ENCODE assay signal across 24 mouse cellular contexts in the genomic region with DNA sequence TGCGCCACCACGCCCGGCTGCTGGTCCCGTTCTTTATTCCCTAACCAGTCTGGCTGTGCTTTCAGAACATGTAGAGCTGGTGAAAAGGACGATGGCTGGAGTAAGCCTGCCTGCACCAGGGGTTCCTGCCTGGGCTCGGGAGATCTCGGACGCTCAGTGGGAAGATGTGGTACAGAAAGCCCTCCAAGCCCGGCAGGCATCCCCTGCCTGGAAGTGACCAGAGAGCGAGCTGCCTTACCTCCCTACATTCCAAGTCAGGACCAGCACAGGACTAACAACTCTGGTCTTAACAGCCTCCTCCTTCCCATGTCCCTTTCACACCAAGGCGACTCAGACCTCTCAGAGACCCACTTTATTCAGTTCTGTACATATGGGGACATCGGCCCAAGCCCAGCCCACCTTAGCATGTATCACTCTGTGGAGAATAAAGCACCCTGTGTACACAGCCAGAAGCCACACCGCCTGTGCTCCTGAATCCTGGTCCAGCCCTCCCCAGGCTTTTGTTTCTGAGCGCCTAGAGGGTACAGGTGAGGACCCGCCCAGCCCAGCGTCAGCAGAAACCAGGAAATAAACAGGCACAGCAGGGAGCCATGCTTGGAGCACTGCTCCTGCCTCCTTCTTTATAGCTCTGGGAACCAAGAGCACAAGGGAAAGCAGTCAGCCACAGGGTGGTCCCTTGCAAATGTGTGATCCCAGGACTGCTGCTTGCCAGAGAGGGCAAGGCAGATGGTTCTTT. TPM values are rescaled to one million over a fixed set of nuclear protein-coding genes. Genes with fewer than 3 reads are reported as not detected.
DNase-seq lines count a peak whose midpoint lies in the region; ATAC-seq and TF ChIP-seq lines count a peak whose summit lies in the region.
"Had no signal": no experiment of that assay in that cellular context is flagged by ENCODE, and none has a peak within 500 bp of the region (broad histone marks: within the 10 kb centered on the region; RNA-seq: fewer than 3 reads in every experiment).

No protein-coding gene starts in this region.

- peak; percentile 50 for DNase-seq in cerebellum, adult 9-10 months
- no peak for DNase-seq in cerebellum, postnatal 10 days
- DNase-seq in lung, postnatal 36 days, result peak; percentile 21
- no peak for DNase-seq in lung, postnatal 4 days
- peak; percentile 91 for DNase-seq in ES-E14 (ENCODE audit: low read depth, low spot score)
- no peak for DNase-seq in right cerebral cortex, adult 2 months (ENCODE audit: low spot score in 2 of 2)
- no peak for DNase-seq in right cerebral cortex, postnatal 36 days (ENCODE audit: low spot score in 2 of 2)
- DNase-seq: adrenal gland, postnatal 25 days; cerebellum, postnatal 36 days; gastrocnemius, adult 2 months; heart, postnatal 4 days; kidney, postnatal 4 days; layer of hippocampus, adult 9-11 months; right cerebral cortex, postnatal 14 days; spleen, adult 18-20 months had no signal

- no peaks in the 10 kb centered on the region for H3K27me3 ChIP-seq in stomach, embryonic 16.5 days (ENCODE audit: control insufficient read depth, insufficient read depth, low read length)
- H3K27me3 ChIP-seq: forebrain, embryonic 13.5 days; intestine, embryonic 15.5 days; kidney, embryonic 15.5 days; limb, embryonic 15.5 days; lung, embryonic 15.5 days; midbrain, embryonic 12.5 days had no signal

- H3K4me1 ChIP-seq in ES-E14 (ENCODE audit: control insufficient read depth in 2 of 2, insufficient read depth in 2 of 2, low read length in 2 of 2, poor library complexity in 1 of 2), result peaks cover 17 to 30% of the 10 kb centered on the region in 2 experiments; a peak in 3 of 4 replicates
- H3K4me1 ChIP-seq in stomach, embryonic 16.5 days (ENCODE audit: control insufficient read depth, insufficient read depth, low read length), result peaks cover 18% of the 10 kb centered on the region

- no peak overlapping the region for H3K9ac ChIP-seq in ES-E14 (ENCODE audit: insufficient read depth, low read depth, low read length, poor library complexity, severe bottlenecking)
- H3K9ac ChIP-seq in stomach, embryonic 16.5 days (ENCODE audit: low read length), result no peak overlapping the region
- H3K9ac ChIP-seq: intestine, embryonic 15.5 days; kidney, embryonic 15.5 days; liver, embryonic 14.5 days; lung, embryonic 15.5 days had no signal

- H3K4me3 ChIP-seq in ES-E14 (ENCODE audit: insufficient read depth in 1 of 2, low read depth in 1 of 2, low read length in 2 of 2, poor library complexity in 1 of 2, severe bottlenecking in 1 of 2), result peak overlapping the region in 1 of 2 experiments; percentile 10; a peak in 1 of 4 replicates
- no peak overlapping the region for H3K4me3 ChIP-seq in stomach, embryonic 16.5 days (replicated peaks; ENCODE audit: low read length)
- H3K4me3 ChIP-seq: gastrocnemius, adult 2 months had no signal

- no peak for ATAC-seq in stomach, embryonic 16.5 days (ENCODE audit: insufficient read depth, low FRiP score)
- ATAC-seq: forebrain, embryonic 13.5 days; hindbrain, embryonic 16.5 days; intestine, embryonic 15.5 days had no signal

- in situ Hi-C loops in ES-E14 (cut with MboI; ENCODE audit: low sequenced_read_pairs in 2 of 2, unreplicated experiment in 2 of 2), result no loop called here

- peaks cover 48% of the 10 kb centered on the region for H3K36me3 ChIP-seq in ES-E14 (ENCODE audit: control insufficient read depth, insufficient read depth, low read length, poor library complexity, severe bottlenecking)
- H3K36me3 ChIP-seq in stomach, embryonic 16.5 days (ENCODE audit: control insufficient read depth, insufficient read depth, low read length), result peaks cover 14% of the 10 kb centered on the region

- H3K27ac ChIP-seq in ES-E14 (ENCODE audit: insufficient read depth, low read depth, low read length, poor library complexity, severe bottlenecking), result peak overlapping the region; percentile 59
- H3K27ac ChIP-seq in stomach, embryonic 16.5 days (ENCODE audit: low read length), result peak overlapping the region; percentile 7; the same call in 1 of the 2 replicates
- H3K27ac ChIP-seq: forebrain, embryonic 13.5 days; gastrocnemius, adult 2 months; intestine, embryonic 15.5 days; kidney, embryonic 15.5 days; limb, embryonic 15.5 days; liver, embryonic 14.5 days; lung, embryonic 15.5 days; midbrain, embryonic 12.5 days had no signal

- H3K9me3 ChIP-seq in ES-E14 (ENCODE audit: control insufficient read depth, insufficient read depth, low read depth, low read length), result no peaks in the 10 kb centered on the region
- no peaks in the 10 kb centered on the region for H3K9me3 ChIP-seq in stomach, embryonic 16.5 days (replicated peaks; ENCODE audit: control insufficient read depth, low read length)
- H3K9me3 ChIP-seq: forebrain, embryonic 13.5 days; intestine, embryonic 15.5 days; kidney, embryonic 15.5 days; limb, embryonic 15.5 days; lung, embryonic 15.5 days; midbrain, embryonic 12.5 days had no signal

- no peak overlapping the region for H3K4me2 ChIP-seq in stomach, embryonic 16.5 days (ENCODE audit: low read depth, low read length)

- 75% methylated on average over 16 of the region's 16 CpGs for WGBS in stomach, embryonic 16.5 days

TF ChIP-seq in ES-E14, 5 proteins besides CTCF, POLR2A, EP300 and RAD21:
- TF ChIP-seq HCFC1 (IDR thresholded peaks at IDR 0.05; ENCODE audit: borderline replicate concordance, insufficient read depth, low read length) (no peak), CHD2 (IDR thresholded peaks at IDR 0.05; ENCODE audit: low read depth, low read length) (no peak), ZC3H11A (IDR thresholded peaks at IDR 0.05; ENCODE audit: borderline replicate concordance, low read depth, low read length) (no peak), ZNF384 (IDR thresholded peaks at IDR 0.05; ENCODE audit: low read depth, low read length) (no peak), MAFK (IDR thresholded peaks at IDR 0.05; ENCODE audit: insufficient read depth, low read depth, low read length) (no peak)

RNA-seq across cellular contexts. Expression of gene Klhdc3, which starts 2.1 kb away (rescaled TPM):
- total RNA-seq in ES-E14 (2012; rRNA removed), result 65.1 and 73.0 TPM in 2 replicates
- polyA plus RNA-seq in stomach, embryonic 16.5 days (2015; fragmentation: Nextera tagmentation; extraction: Ambion mirVana), result 110 and 113 TPM in 2 replicates

RNA-seq across cellular contexts. Expression of gene Mea1, which starts 4.2 kb away (rescaled TPM):
- total RNA-seq in ES-E14 (2012; rRNA removed), result 72.9 and 77.5 TPM in 2 replicates
- polyA plus RNA-seq in stomach, embryonic 16.5 days (2015; fragmentation: Nextera tagmentation; extraction: Ambion mirVana), result 148 and 160 TPM in 2 replicates

RNA-seq across cellular contexts. Expression of gene Rrp36, which starts 8.7 kb away (rescaled TPM):
- total RNA-seq in ES-E14 (2012; rRNA removed), result 44.5 and 57.0 TPM in 2 replicates
- 49.7 and 52.4 TPM in 2 replicates for polyA plus RNA-seq in stomach, embryonic 16.5 days (2015; fragmentation: Nextera tagmentation; extraction: Ambion mirVana)

RNA-seq across cellular contexts. Expression of gene Ppp2r5d, which starts 22.1 kb away (rescaled TPM):
- 70.6 and 73.0 TPM in 2 replicates for total RNA-seq in ES-E14 (2012; rRNA removed)
- 71.7 and 82.4 TPM in 2 replicates for polyA plus RNA-seq in stomach, embryonic 16.5 days (2015; fragmentation: Nextera tagmentation; extraction: Ambion mirVana)

RNA-seq across cellular contexts. Expression of gene Pex6, which starts 28.4 kb away (rescaled TPM):
- total RNA-seq in ES-E14 (2012; rRNA removed), result 17.8 and 22.2 TPM in 2 replicates
- polyA plus RNA-seq in stomach, embryonic 16.5 days (2015; fragmentation: Nextera tagmentation; extraction: Ambion mirVana), result 14.7 and 15.0 TPM in 2 replicates

Comparison
In these comparisons a context has a peak if more than half of its experiments do, and no peak if none do; other contexts are left out.
1. DNase-seq: peak in cerebellum, adult 9-10 months (single experiment), lung, postnatal 36 days (single experiment) and ES-E14 (single experiment); none in cerebellum, postnatal 10 days (0 of 2), lung, postnatal 4 days (0 of 2), right cerebral cortex, adult 2 months (0 of 2) and right cerebral cortex, postnatal 36 days (0 of 2).